Mouse (Mus musculus) ES-Bruce4 (cell line): ENCODE data around the gene Arl6ip5.
A peak's percentile ranks its signal among the peaks of the same experiment; 100 is the strongest.

Source experiments
- CTCF ChIP-seq: IDR thresholded peaks from one replicate; pipeline ENCODE4 v1.8.1; 2011; ENCODE audit warnings: low read depth, low read length
- EP300 ChIP-seq: IDR thresholded peaks from 2 replicates; pipeline ENCODE4 v1.6.1; 2011; ENCODE audit warnings: low read depth, low read length; ENCODE audit not compliant: insufficient read depth
- POLR2A ChIP-seq: IDR thresholded peaks from one replicate; pipeline ENCODE4 v1.8.1; 2011; ENCODE audit warnings: low read length; ENCODE audit not compliant: insufficient read depth

GRCm38 (mm10) chr6:97239360-97239759, 28.9 kb downstream of the Arl6ip5 start:
- peak; percentile 25 for TF ChIP-seq CTCF
- TF ChIP-seq EP300 = no peak
- no peak for TF ChIP-seq POLR2A
